Mouse (Mus musculus) thymus, adult 2 months (tissue): ENCODE measurements around the gene Trim14.

Source experiments
- CTCF ChIP-seq: fragments of 200-500 bp; IDR thresholded peaks from 2 replicates; pipeline ENCODE4 v1.5.1; 2012; ENCODE audit warnings: mild to moderate bottlenecking, control low read depth, low read length, moderate library complexity, borderline replicate concordance; ENCODE audit not compliant: control insufficient read depth, poor library complexity, insufficient read depth; ENCODE audit errors: extremely low read depth
- POLR2A ChIP-seq: fragments of 200-500 bp; IDR thresholded peaks from 2 replicates; pipeline ENCODE4 v1.6.1; 2012; ENCODE audit warnings: mild to moderate bottlenecking, low read length, control low read depth, moderate library complexity; ENCODE audit not compliant: control insufficient read depth, poor library complexity, insufficient read depth; ENCODE audit errors: extremely low read depth

- no peak for TF ChIP-seq CTCF
- TF ChIP-seq POLR2A = no peak
These were observed 9.0 kb downstream of the Trim14 start for GRCm38 (mm10) chr4:46526798-46527557.
